Mouse (Mus musculus) lung, adult 2 months (tissue): ENCODE measurements around the gene Rgl1.

ENCODE experiments used
- CTCF ChIP-seq: fragments of 200-500 bp; IDR thresholded peaks from 2 replicates; pipeline ENCODE4 v1.5.1; 2011; ENCODE audit warnings: mild to moderate bottlenecking, low read length, control low read depth; ENCODE audit not compliant: insufficient read depth
- POLR2A ChIP-seq: fragments of 200-500 bp; IDR thresholded peaks from 2 replicates; pipeline ENCODE4 v1.6.1; 2011; ENCODE audit warnings: low read depth, mild to moderate bottlenecking, control low read depth, low read length, borderline replicate concordance; ENCODE audit errors: extremely low read depth

DNA sequence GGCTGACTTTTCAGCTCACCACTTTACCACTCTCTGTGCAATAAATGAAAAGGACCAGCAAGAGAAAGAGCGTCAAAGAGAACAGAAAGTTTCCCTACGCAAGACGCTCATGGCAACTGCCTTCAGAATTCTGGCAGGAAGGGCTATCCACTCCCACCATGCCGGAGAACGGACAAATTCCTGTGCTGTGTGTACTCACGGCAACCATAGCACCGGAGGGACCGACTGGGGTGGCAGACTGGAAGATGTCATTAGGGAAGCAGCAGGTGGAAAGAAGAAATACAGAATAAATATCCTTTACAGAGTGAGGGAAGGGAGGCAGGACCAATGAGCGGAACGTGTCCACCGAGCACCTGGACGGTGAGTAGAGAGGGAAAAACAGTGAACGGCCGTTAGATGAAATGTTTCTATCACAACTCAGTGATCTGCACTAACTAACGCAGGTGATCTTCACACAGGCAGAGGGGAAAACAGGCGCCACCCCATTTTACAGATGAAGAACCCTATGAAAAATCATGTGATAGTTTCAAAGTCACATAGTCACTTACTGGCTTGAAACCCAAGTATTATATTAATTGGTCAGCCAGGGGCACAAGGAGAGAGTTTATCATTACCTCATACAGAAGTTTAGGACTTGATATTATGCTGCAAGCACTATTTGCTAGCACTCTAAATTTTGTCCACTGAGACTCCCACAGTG, 152.8 kb downstream of the Rgl1 start:
- TF ChIP-seq POLR2A = no peak
- no peak for TF ChIP-seq CTCF
